Mouse (Mus musculus): ENCODE results near the gene Gpr107. TPM values are rescaled to one million over a fixed set of nuclear protein-coding genes. Genes with fewer than 3 reads are reported as not detected.

Gpr107 gene
- polyA plus RNA-seq, 1 experiment from 2014 or later = 28.4 TPM

- H3K27ac ChIP-seq (ENCODE audit: low read depth, low read length) = no peak overlapping the region
- H3K9ac ChIP-seq (ENCODE audit: low read length) = no peak overlapping the region
- DNase-seq (ENCODE audit: low spot score) = no peak
- H3K27me3 ChIP-seq (ENCODE audit: control insufficient read depth, insufficient read depth, low read length) = no peaks in the 10 kb centered on the region
- no peak overlapping the region for H3K4me3 ChIP-seq (ENCODE audit: low read depth, low read length)
- no peak for ATAC-seq (ENCODE audit: insufficient read depth, low FRiP score, low TSS enrichment)
- H3K4me2 ChIP-seq (ENCODE audit: low read depth) = no peak overlapping the region
- WGBS = 92% methylated on average over 3 of the region's 3 CpGs
- peaks cover 18% of the 10 kb centered on the region for H3K36me3 ChIP-seq (ENCODE audit: control insufficient read depth, insufficient read depth, low read length)
- no peaks in the 10 kb centered on the region for H3K9me3 ChIP-seq (ENCODE audit: control insufficient read depth, low read length)
- no peaks in the 10 kb centered on the region for H3K4me1 ChIP-seq (ENCODE audit: control insufficient read depth, insufficient read depth, low read length)
Observed at GRCm38 (mm10) chr2:31189654-31190053, 37.5 kb downstream of the Gpr107 start.

GRCm38 (mm10) chr2:31191765-31192164 lies 39.6 kb downstream of the Gpr107 start:
- WGBS = 92% methylated on average over 8 of the region's 8 CpGs
- peaks cover 15% of the 10 kb centered on the region for H3K36me3 ChIP-seq (ENCODE audit: control insufficient read depth, insufficient read depth, low read length)
- DNase-seq (ENCODE audit: low spot score) (no peak), ATAC-seq (ENCODE audit: insufficient read depth, low FRiP score, low TSS enrichment) (no peak)
- H3K27ac ChIP-seq (ENCODE audit: low read depth, low read length) = no peak overlapping the region
- H3K4me3 ChIP-seq (ENCODE audit: low read depth, low read length) = no peak overlapping the region
- H3K9me3 ChIP-seq (ENCODE audit: control insufficient read depth, low read length) = no peaks in the 10 kb centered on the region
- H3K4me2 ChIP-seq (ENCODE audit: low read depth) = no peak overlapping the region
- H3K9ac ChIP-seq (ENCODE audit: low read length) = no peak overlapping the region
- H3K27me3 ChIP-seq (ENCODE audit: control insufficient read depth, insufficient read depth, low read length) = no peaks in the 10 kb centered on the region
- no peaks in the 10 kb centered on the region for H3K4me1 ChIP-seq (ENCODE audit: control insufficient read depth, insufficient read depth, low read length)

- H3K36me3 ChIP-seq (ENCODE audit: control insufficient read depth, insufficient read depth, low read length) = peaks cover 9% of the 10 kb centered on the region
Observed at GRCm38 (mm10) chr2:31194356-31195021, 42.4 kb downstream of the Gpr107 start.

GRCm38 (mm10) chr2:31198621-31199020 lies 46.5 kb downstream of the Gpr107 start:
- DNase-seq (ENCODE audit: low spot score) (no peak), ATAC-seq (ENCODE audit: insufficient read depth, low FRiP score, low TSS enrichment) (no peak)
- Histone ChIP-seq H3K9me3 (ENCODE audit: control insufficient read depth, low read length) (no peaks in the 10 kb centered on the region), H3K9ac (ENCODE audit: low read length) (no peak overlapping the region), H3K4me1 (ENCODE audit: control insufficient read depth, insufficient read depth, low read length) (no peaks in the 10 kb centered on the region), H3K27ac (ENCODE audit: low read depth, low read length) (no peak overlapping the region), H3K27me3 (ENCODE audit: control insufficient read depth, insufficient read depth, low read length) (no peaks in the 10 kb centered on the region), H3K36me3 (ENCODE audit: control insufficient read depth, insufficient read depth, low read length) (no peaks in the 10 kb centered on the region; the same call in 1 of the 2 replicates), H3K4me3 (ENCODE audit: low read depth, low read length) (no peak overlapping the region), H3K4me2 (ENCODE audit: low read depth) (no peak overlapping the region)
- WGBS = 94% methylated on average over 4 of the region's 4 CpGs

More at GRCm38 (mm10) chr2:31194356-31195021, 42.4 kb downstream of the Gpr107 start:
- no peaks in the 10 kb centered on the region for H3K27me3 ChIP-seq (ENCODE audit: control insufficient read depth, insufficient read depth, low read length)
- 72% methylated on average over 7 of the region's 7 CpGs for whole genome bisulfite sequencing
- DNase-seq (ENCODE audit: low spot score) (peak; percentile 63), ATAC-seq (ENCODE audit: insufficient read depth, low FRiP score, low TSS enrichment) (no peak)
- H3K4me1 ChIP-seq (ENCODE audit: control insufficient read depth, insufficient read depth, low read length) = no peaks in the 10 kb centered on the region
- no peak overlapping the region for H3K4me3 ChIP-seq (ENCODE audit: low read depth, low read length)
- no peak overlapping the region for H3K9ac ChIP-seq (ENCODE audit: low read length)
- no peaks in the 10 kb centered on the region for H3K9me3 ChIP-seq (ENCODE audit: control insufficient read depth, low read length)
- H3K4me2 ChIP-seq (ENCODE audit: low read depth) = no peak overlapping the region
- no peak overlapping the region for H3K27ac ChIP-seq (ENCODE audit: low read depth, low read length)

GRCm38 (mm10) chr2:31200051-31200450 lies 47.9 kb downstream of the Gpr107 start:
- Histone ChIP-seq H3K27ac (ENCODE audit: low read depth, low read length) (no peak overlapping the region), H3K36me3 (ENCODE audit: control insufficient read depth, insufficient read depth, low read length) (no peaks in the 10 kb centered on the region; the same call in 1 of the 2 replicates), H3K4me1 (ENCODE audit: control insufficient read depth, insufficient read depth, low read length) (no peaks in the 10 kb centered on the region), H3K9me3 (ENCODE audit: control insufficient read depth, low read length) (no peaks in the 10 kb centered on the region), H3K27me3 (ENCODE audit: control insufficient read depth, insufficient read depth, low read length) (no peaks in the 10 kb centered on the region), H3K9ac (ENCODE audit: low read length) (no peak overlapping the region), H3K4me3 (ENCODE audit: low read depth, low read length) (no peak overlapping the region), H3K4me2 (ENCODE audit: low read depth) (no peak overlapping the region)
- no peak for DNase-seq (ENCODE audit: low spot score)
- WGBS = 90% methylated on average over 2 of the region's 2 CpGs
- ATAC-seq (ENCODE audit: insufficient read depth, low FRiP score, low TSS enrichment) = no peak

GRCm38 (mm10) chr2:31201851-31202250 lies 49.7 kb downstream of the Gpr107 start:
- H3K9ac ChIP-seq (ENCODE audit: low read length) = no peak overlapping the region
- ATAC-seq (ENCODE audit: insufficient read depth, low FRiP score, low TSS enrichment) (no peak), DNase-seq (ENCODE audit: low spot score) (no peak)

GRCm38 (mm10) chr2:31202357-31202756 lies 50.2 kb downstream of the Gpr107 start:
- H3K36me3 ChIP-seq (ENCODE audit: control insufficient read depth, insufficient read depth, low read length) = no peaks in the 10 kb centered on the region
- no peaks in the 10 kb centered on the region for H3K4me1 ChIP-seq (ENCODE audit: control insufficient read depth, insufficient read depth, low read length)
- H3K9me3 ChIP-seq (ENCODE audit: control insufficient read depth, low read length) = no peaks in the 10 kb centered on the region
- H3K27ac ChIP-seq (ENCODE audit: low read depth, low read length) = no peak overlapping the region
- H3K27me3 ChIP-seq (ENCODE audit: control insufficient read depth, insufficient read depth, low read length) = no peaks in the 10 kb centered on the region
- ATAC-seq (ENCODE audit: insufficient read depth, low FRiP score, low TSS enrichment) (no peak), DNase-seq (ENCODE audit: low spot score) (no peak)
- no peak overlapping the region for H3K4me2 ChIP-seq (ENCODE audit: low read depth)
- H3K9ac ChIP-seq (ENCODE audit: low read length) = no peak overlapping the region
- WGBS = 17% methylated on average over 3 of the region's 3 CpGs
- no peak overlapping the region for H3K4me3 ChIP-seq (ENCODE audit: low read depth, low read length)

More at GRCm38 (mm10) chr2:31201851-31202250, 49.7 kb downstream of the Gpr107 start:
- H3K9me3 ChIP-seq (ENCODE audit: control insufficient read depth, low read length) = no peaks in the 10 kb centered on the region
- 78% methylated on average over 7 of the region's 7 CpGs for WGBS
- no peak overlapping the region for H3K4me2 ChIP-seq (ENCODE audit: low read depth)
- no peaks in the 10 kb centered on the region for H3K36me3 ChIP-seq (ENCODE audit: control insufficient read depth, insufficient read depth, low read length)
- H3K27ac ChIP-seq (ENCODE audit: low read depth, low read length) = no peak overlapping the region
- no peaks in the 10 kb centered on the region for H3K27me3 ChIP-seq (ENCODE audit: control insufficient read depth, insufficient read depth, low read length)
- H3K4me1 ChIP-seq (ENCODE audit: control insufficient read depth, insufficient read depth, low read length) = no peaks in the 10 kb centered on the region
- no peak overlapping the region for H3K4me3 ChIP-seq (ENCODE audit: low read depth, low read length)

- Histone ChIP-seq H3K9me3 (ENCODE audit: control insufficient read depth, low read length) (no peaks in the 10 kb centered on the region), H3K36me3 (ENCODE audit: control insufficient read depth, insufficient read depth, low read length) (no peaks in the 10 kb centered on the region), H3K4me3 (ENCODE audit: low read depth, low read length) (no peak overlapping the region), H3K27me3 (ENCODE audit: control insufficient read depth, insufficient read depth, low read length) (no peaks in the 10 kb centered on the region), H3K27ac (ENCODE audit: low read depth, low read length) (no peak overlapping the region), H3K9ac (ENCODE audit: low read length) (no peak overlapping the region), H3K4me2 (ENCODE audit: low read depth) (no peak overlapping the region), H3K4me1 (ENCODE audit: control insufficient read depth, insufficient read depth, low read length) (no peaks in the 10 kb centered on the region)
- ATAC-seq (ENCODE audit: insufficient read depth, low FRiP score, low TSS enrichment) (no peak), DNase-seq (ENCODE audit: low spot score) (no peak)
- WGBS = 81% methylated on average over 4 of the region's 4 CpGs
Observed at GRCm38 (mm10) chr2:31202956-31203355, 50.8 kb downstream of the Gpr107 start.

GRCm38 (mm10) chr2:31204677-31205076 lies 52.6 kb downstream of the Gpr107 start:
- no peak overlapping the region for H3K9ac ChIP-seq (ENCODE audit: low read length)
- H3K36me3 ChIP-seq (ENCODE audit: control insufficient read depth, insufficient read depth, low read length) = peaks cover 2% of the 10 kb centered on the region; the same call in 1 of the 2 replicates
- H3K9me3 ChIP-seq (ENCODE audit: control insufficient read depth, low read length) = no peaks in the 10 kb centered on the region
- ATAC-seq (ENCODE audit: insufficient read depth, low FRiP score, low TSS enrichment) = no peak
- no peak overlapping the region for H3K4me3 ChIP-seq (ENCODE audit: low read depth, low read length)
- no peaks in the 10 kb centered on the region for H3K4me1 ChIP-seq (ENCODE audit: control insufficient read depth, insufficient read depth, low read length)
- DNase-seq (ENCODE audit: low spot score) = no peak
- H3K4me2 ChIP-seq (ENCODE audit: low read depth) = no peak overlapping the region
- H3K27ac ChIP-seq (ENCODE audit: low read depth, low read length) = no peak overlapping the region
- 87% methylated on average over 5 of the region's 5 CpGs for WGBS
- no peaks in the 10 kb centered on the region for H3K27me3 ChIP-seq (ENCODE audit: control insufficient read depth, insufficient read depth, low read length)

Measured in neural tube, embryonic 11.5 days (tissue).